Mouse (Mus musculus): ENCODE measurements around the gene Nxph4. TPM values are rescaled to one million over a fixed set of nuclear protein-coding genes. Genes with fewer than 3 reads are reported as not detected.

Nxph4 gene
- total RNA-seq, 2 experiments from 2014 or later: 1.3 to 1.8 TPM

GRCm38 (mm10) chr10:127517941-127518340, 16.4 kb downstream of the Nxph4 start:
- intact Hi-C loops (cut with DNase I): no loop called here
- DNase-seq: peak in 1 of 2 experiments; percentile 3

DNA sequence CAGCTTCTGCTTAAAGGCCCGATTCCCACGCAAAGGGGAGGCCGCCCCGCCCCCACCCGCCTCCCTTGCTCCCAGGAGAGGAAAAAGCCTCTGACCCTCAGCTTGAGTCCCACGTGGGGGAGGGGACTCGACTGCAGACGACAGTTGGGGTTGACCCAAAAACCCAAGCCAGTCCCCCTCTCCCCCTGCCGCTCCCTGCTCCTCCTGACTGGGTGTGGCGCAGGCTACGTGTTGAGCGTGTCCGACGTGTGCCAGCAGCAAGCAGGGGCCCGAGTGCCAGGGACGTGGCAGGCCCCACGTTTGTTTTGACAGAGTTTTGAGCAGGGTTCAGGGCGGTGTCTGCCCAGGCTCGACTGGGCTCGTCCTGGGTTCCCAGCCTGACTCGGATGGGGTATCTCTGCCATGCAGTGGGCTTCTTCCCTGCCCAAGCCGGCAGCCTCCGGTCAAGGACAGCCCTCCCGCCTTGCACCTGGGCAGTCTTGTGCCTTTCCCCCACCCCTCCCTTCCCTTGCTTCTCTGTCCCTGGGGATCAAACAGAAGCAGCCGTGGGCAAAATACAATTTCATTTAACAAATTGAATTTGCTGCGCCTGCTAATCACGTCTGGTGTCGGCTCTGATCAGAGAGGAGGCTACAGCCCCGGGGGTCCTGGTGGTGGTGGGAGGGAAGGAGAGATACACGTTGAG, 17.6 kb downstream of the Nxph4 start:
- DNase-seq: peak; percentile 64 to 67
- intact Hi-C loops (cut with DNase I): no loop called here

DNA sequence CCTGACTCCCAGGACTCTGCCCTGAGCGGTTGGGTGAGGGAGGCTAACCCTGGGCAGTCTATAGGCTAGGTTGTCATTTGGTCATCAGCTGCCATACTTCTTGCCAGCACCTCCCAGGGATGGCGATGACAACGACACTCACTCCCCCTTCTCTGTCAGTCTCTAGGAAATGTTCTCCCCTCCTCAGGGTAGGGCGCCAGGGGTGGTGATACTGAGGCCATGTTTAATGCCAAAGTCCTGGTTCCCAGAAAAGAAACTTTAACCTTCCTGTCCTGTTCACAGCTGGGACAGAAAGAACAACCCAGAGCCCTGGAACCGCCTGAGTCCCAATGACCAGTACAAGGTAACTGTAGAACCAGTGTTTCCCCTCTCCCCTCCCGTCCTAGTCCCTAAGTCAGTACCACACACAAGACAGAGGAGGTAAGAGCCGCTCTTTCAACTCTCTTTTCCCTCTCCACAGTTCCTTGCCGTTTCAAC, 18.3 kb downstream of the Nxph4 start:
- DNase-seq: no peak
- intact Hi-C loops (cut with DNase I): no loop called here

- intact Hi-C loops (cut with DNase I): no loop called here
- DNase-seq: no peak
Observed at GRCm38 (mm10) chr10:127515271-127515982, 18.9 kb downstream of the Nxph4 start.

GRCm38 (mm10) chr10:127514764-127515163, 19.6 kb downstream of the Nxph4 start, which contains the start of gene Ndufa4l2:
TSS of gene Ndufa4l2 (plus strand) at chr10:127514967.
- intact Hi-C loops (cut with DNase I): no loop called here
- peak; percentile 69 for DNase-seq

DNA sequence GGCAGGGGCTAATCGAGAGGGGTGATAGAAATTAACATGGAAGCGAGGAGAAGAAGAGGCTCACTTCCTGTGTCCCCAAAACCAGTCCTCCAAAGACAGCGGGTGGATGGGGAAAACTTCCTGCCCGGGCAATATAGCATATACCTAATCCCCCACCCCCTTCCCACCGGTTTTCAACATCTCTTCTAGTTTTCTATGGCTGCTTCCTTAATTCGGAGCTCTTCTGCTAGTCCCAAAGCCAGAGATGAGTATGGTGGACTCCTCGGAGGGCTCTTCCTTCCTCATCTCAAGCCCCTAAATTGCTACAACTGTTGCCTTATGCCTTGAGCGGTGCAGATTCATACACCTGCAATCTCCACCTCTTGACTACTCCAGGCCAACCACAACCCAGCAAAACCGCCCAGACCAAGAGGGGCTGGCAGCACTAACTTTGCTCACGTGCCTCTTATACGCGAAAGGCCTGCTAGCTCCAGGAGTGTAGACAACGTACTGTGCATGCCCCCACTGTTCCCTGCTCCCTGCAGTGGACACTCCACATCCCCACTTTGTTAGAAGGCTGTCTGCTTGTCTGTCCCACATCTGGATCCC, 20.2 kb downstream of the Nxph4 start:
- no peak for DNase-seq
- intact Hi-C loops (cut with DNase I): no loop called here

- intact Hi-C loops (cut with DNase I): loop anchor here (1.0 kb wide), 1 partner anchor 23 kb away; no protein-coding TSS in a partner anchor
- no peak for DNase-seq
Observed at GRCm38 (mm10) chr10:127513501-127514091, 20.8 kb downstream of the Nxph4 start.

DNA sequence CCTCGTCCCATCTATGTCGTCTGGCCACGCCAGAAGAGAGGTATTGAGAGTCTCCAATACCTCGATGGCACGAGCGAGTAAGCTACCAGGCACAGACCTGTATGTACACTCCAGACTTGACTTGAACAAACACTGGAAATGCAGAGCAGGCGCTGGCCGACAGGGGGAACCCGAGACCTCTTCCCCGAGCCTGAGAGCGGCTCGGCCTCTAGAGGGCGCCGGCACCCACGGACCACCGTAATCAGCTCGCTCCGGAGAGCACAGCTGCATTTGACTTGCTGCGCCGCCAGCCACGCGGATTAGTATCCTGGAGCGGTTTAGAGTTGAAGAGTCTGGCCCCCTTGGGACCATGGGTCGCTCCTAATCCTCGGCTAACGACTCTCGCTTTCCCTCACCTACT, 21.5 kb downstream of the Nxph4 start:
- peak; percentile 95 to 98 for DNase-seq
- intact Hi-C loops (cut with DNase I): loop anchor here (1.0 kb wide), 1 partner anchor 23 kb away; no protein-coding TSS in a partner anchor

- DNase-seq: no peak
- intact Hi-C loops (cut with DNase I): no loop called here
Observed at GRCm38 (mm10) chr10:127512307-127512666, 22.1 kb downstream of the Nxph4 start.

DNA sequence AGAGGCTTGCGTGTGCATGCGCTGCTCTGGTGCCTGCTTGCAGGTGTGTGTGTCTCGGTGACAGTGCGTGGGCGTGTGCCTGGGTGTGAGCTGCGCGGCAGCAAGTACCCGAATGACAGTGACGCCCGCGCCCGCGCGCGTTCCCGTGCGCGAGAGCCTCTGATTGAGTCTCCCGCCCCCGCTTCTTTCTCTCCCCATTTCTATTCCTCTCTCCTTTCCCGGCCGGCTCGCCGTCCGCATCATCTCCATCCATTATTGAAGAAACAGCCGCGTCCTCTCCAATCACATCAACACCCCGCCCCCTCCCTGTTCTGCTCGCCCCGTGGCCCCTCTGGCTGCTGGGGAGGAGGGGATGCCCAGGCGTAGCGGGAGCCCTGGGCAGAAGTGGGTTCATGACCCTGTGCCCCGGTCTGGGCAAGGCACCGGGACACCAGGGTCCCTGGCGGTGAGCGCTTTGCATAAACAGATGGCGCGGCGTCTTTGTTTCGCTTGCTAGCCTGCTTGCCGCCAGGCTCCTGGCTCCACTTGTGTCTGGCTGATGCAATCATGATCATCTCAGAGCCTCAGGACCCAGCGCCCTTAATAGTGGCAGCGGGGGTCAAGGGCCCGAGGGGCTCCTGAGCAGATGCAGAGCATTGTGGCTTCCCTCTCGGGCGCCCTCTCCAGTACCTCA, 22.6 kb downstream of the Nxph4 start:
- peak in 1 of 2 experiments; percentile 45 for DNase-seq
- intact Hi-C loops (cut with DNase I): no loop called here

GRCm38 (mm10) chr10:127510895-127511617, 23.3 kb downstream of the Nxph4 start:
- DNase-seq: no peak
- intact Hi-C loops (cut with DNase I): no loop called here

DNA sequence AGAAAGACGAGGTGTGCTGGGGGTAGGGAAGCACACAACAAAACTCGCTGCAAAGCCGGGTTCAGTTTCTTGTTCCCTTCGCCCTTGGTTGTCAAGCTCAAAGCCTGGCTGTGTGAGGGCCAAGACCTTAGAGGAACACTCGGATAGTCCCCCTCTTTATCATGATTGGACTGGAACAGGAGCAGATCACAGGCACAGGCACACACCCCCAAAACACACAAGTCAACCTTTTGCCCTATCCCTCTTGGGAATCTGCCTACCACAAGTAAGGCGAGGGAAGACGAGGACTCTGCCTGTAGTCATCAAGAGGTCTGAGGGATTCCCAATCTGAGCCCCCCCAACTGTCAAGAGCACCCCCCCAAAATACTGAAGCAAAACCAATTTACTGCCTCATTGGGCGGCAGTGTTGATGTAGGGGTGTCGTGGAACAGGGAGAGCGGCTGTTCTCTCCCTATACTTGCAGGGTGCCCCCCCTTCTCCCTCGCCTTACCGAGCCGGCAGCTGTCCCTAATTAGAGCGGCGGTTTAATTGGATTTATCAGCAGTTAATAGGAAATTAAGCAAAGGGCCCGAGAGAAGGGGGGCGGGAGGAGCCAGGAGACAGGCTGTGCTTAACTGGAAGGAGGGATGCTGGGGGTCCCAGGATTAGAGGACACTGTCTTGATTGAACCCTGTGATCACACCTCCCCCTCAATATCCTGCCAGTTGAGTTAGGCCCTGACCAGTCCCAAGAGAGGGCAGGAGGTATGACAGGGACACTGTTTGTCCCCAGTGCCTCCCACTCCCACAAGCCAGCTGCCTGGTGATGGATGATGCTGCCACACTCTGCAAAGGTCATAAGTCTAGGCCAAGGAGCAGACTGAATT, 24.3 kb downstream of the Nxph4 start:
- intact Hi-C loops (cut with DNase I): no loop called here
- DNase-seq: no peak

GRCm38 (mm10) chr10:127509051-127509836, 25.1 kb downstream of the Nxph4 start:
- peak; percentile 81 to 92 for DNase-seq
- intact Hi-C loops (cut with DNase I): no loop called here

GRCm38 (mm10) chr10:127508239-127508638, 26.1 kb downstream of the Nxph4 start:
- peak; percentile 71 to 86 for DNase-seq
- intact Hi-C loops (cut with DNase I): loop anchor here (1.0 kb wide), 1 partner anchor 30 kb away; no protein-coding TSS in a partner anchor

DNA sequence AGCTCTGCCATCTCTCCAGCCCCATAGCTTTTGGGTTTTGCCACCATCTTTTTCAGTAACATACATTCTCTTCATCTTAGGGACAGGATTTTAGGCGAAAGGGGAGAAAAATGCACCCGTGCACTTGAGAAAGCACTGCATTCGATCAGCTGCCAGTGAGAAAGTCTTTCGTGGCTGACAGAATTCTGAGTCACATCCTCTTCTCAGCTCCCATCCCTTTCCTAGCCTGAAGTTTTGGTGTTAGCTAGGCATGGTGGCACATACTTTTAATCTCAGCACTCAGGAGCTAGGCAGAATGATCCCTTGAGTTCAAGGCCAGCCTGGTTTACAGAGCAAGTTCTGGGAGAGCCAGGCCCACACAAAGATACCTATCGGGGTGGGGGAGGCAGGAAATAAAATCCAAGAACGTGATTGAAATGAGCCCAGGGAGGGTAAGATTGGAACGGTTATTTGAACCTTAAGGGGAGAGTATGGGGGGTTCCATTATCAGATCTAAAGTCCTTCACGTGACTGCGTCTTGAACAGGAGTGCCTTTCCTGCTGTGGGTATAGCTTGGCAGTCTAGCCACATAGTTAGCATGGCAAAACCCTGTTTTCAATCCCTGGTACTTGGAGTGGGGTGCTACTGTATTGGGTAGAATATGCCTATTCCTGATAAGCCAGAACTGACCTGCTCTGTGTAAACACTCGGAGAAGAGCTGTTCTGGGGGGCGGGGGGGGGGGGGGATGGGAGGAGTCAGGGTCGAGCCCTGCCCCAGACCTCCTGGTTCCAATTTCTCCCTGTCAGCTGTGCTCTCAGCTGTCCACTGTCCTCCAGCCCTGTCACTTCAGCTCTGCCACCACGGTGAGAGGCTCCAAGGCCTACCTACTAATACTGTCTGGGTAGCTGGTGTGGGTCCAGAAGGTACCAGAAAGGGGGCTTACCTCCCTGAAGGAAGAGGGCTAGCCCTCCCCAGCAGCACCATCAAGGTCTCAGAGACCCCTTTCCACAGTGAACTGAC, 33.2 kb downstream of the Nxph4 start, which contains the start of gene Stac3:
Gene Stac3 (plus strand): TSS at position 793 of the 1,000 bp plus-strand sequence.
- intact Hi-C loops (cut with DNase I): no loop called here
- no peak for DNase-seq

- intact Hi-C loops (cut with DNase I): no loop called here
- DNase-seq: no peak
Observed at GRCm38 (mm10) chr10:127500042-127500441, 34.3 kb downstream of the Nxph4 start.

GRCm38 (mm10) chr10:127499516-127499915, 34.8 kb downstream of the Nxph4 start:
- no peak for DNase-seq
- intact Hi-C loops (cut with DNase I): no loop called here

Data from heart, postnatal 10 days (tissue).